ENCODE assay signal across 23 mouse cellular contexts in genomic region chr5:127365061-127365460, GRCm38 (mm10).
A peak's percentile ranks its signal among the peaks of the same experiment; 100 is the strongest.
DNase-seq lines count a peak whose midpoint lies in the region; ATAC-seq and TF ChIP-seq lines count a peak whose summit lies in the region.
"Had no signal": no experiment of that assay in that cellular context is flagged by ENCODE, and none has a peak within 500 bp of the region (broad histone marks: within the 10 kb centered on the region; RNA-seq: fewer than 3 reads in every experiment).

No protein-coding gene starts in this region.

- no peaks in the 10 kb centered on the region for H3K27me3 ChIP-seq in kidney, postnatal 0 days (ENCODE audit: insufficient read depth, low read length)
- H3K27me3 ChIP-seq in midbrain, postnatal 0 days (ENCODE audit: insufficient read depth, low read length): no peaks in the 10 kb centered on the region
- H3K27me3 ChIP-seq in midbrain, embryonic 11.5 days (ENCODE audit: control insufficient read depth, insufficient read depth, low read length): no peaks in the 10 kb centered on the region
- H3K27me3 ChIP-seq: CH12.LX; heart, embryonic 13.5 days; hindbrain, embryonic 15.5 days; liver, embryonic 12.5 days; lung, embryonic 15.5 days had no signal

- peak; percentile 42 to 65 for DNase-seq in cerebellum, postnatal 10 days
- no peak for DNase-seq in cerebellum, adult 11-12 months
- DNase-seq in kidney, postnatal 0 days (ENCODE audit: low spot score): no peak
- DNase-seq in kidney, adult 8-10 months: no peak
- DNase-seq in midbrain, postnatal 0 days (ENCODE audit: low spot score): no peak
- DNase-seq in midbrain, embryonic 11.5 days (ENCODE audit: low spot score, missing footprints): no peak
- no peak for DNase-seq in frontal cortex, postnatal 14 days (ENCODE audit: low spot score in 2 of 2)
- DNase-seq: cerebellum, adult 9-10 months; heart, adult 11 months; heart, postnatal 36 days; kidney, adult 11 months; kidney, postnatal 25 days; midbrain, embryonic 14.5 days; right cerebral cortex, postnatal 14 days; spleen, adult 18-20 months; thymus, postnatal 36 days had no signal

- H3K4me2 ChIP-seq in kidney, postnatal 0 days (ENCODE audit: low read length): no peak overlapping the region
- H3K4me2 ChIP-seq in midbrain, postnatal 0 days (ENCODE audit: low read depth, low read length, poor library complexity, severe bottlenecking): no peak overlapping the region
- no peak overlapping the region for H3K4me2 ChIP-seq in midbrain, embryonic 11.5 days
- H3K4me2 ChIP-seq: heart, embryonic 13.5 days; hindbrain, embryonic 15.5 days; liver, embryonic 12.5 days; lung, embryonic 15.5 days had no signal

- no peak overlapping the region for H3K4me3 ChIP-seq in kidney, postnatal 0 days (replicated peaks; ENCODE audit: low read depth, low read length)
- no peak overlapping the region for H3K4me3 ChIP-seq in midbrain, postnatal 0 days (ENCODE audit: low read depth, low read length)
- H3K4me3 ChIP-seq in midbrain, embryonic 11.5 days (ENCODE audit: low read depth, low read length): no peak overlapping the region
- H3K4me3 ChIP-seq: heart, embryonic 13.5 days; hindbrain, embryonic 15.5 days; liver, embryonic 12.5 days; lung, embryonic 15.5 days; myocyte had no signal

- H3K4me1 ChIP-seq in kidney, postnatal 0 days (replicated peaks; ENCODE audit: insufficient read depth, low read length): no peaks in the 10 kb centered on the region
- H3K4me1 ChIP-seq in midbrain, postnatal 0 days (ENCODE audit: insufficient read depth, low read length): no peaks in the 10 kb centered on the region
- H3K4me1 ChIP-seq in midbrain, embryonic 11.5 days (ENCODE audit: control insufficient read depth, insufficient read depth, low read length): peaks cover 2% of the 10 kb centered on the region; the same call in 1 of the 2 replicates
- H3K4me1 ChIP-seq: heart, embryonic 13.5 days; liver, embryonic 12.5 days had no signal

- H3K27ac ChIP-seq in kidney, postnatal 0 days: no peak overlapping the region
- no peak overlapping the region for H3K27ac ChIP-seq in midbrain, postnatal 0 days (ENCODE audit: low read depth, low read length)
- H3K27ac ChIP-seq in midbrain, embryonic 11.5 days (ENCODE audit: low read depth, low read length): no peak overlapping the region
- H3K27ac ChIP-seq: heart, embryonic 13.5 days; hindbrain, embryonic 15.5 days; liver, embryonic 12.5 days; lung, embryonic 15.5 days had no signal

- no peaks in the 10 kb centered on the region for H3K9me3 ChIP-seq in kidney, postnatal 0 days (replicated peaks; ENCODE audit: low read length)
- H3K9me3 ChIP-seq in midbrain, postnatal 0 days (ENCODE audit: low read length): no peaks in the 10 kb centered on the region
- no peaks in the 10 kb centered on the region for H3K9me3 ChIP-seq in midbrain, embryonic 11.5 days (ENCODE audit: control insufficient read depth, low read length)
- H3K9me3 ChIP-seq: hindbrain, embryonic 15.5 days; lung, embryonic 15.5 days had no signal

- ATAC-seq in kidney, postnatal 0 days (replicated peaks; ENCODE audit: low FRiP score, low read depth): no peak
- ATAC-seq in midbrain, postnatal 0 days (ENCODE audit: low FRiP score): no peak
- ATAC-seq in midbrain, embryonic 11.5 days (ENCODE audit: low FRiP score): no peak
- ATAC-seq: forebrain, embryonic 16.5 days; liver, embryonic 12.5 days had no signal

- peak; percentile 47; the same call in 1 of the 2 replicates for TF ChIP-seq CTCF in kidney, postnatal 0 days (IDR thresholded peaks at IDR 0.05; ENCODE audit: low read depth)
- peak; percentile 33; the same call in 1 of the 2 replicates for TF ChIP-seq CTCF in midbrain, postnatal 0 days (IDR thresholded peaks at IDR 0.05)

- WGBS in kidney, postnatal 0 days: 19% methylated on average over 1 of the region's 1 CpGs
- WGBS in midbrain, postnatal 0 days: 42% methylated on average over 1 of the region's 1 CpGs
- 15% methylated on average over 1 of the region's 1 CpGs for WGBS in midbrain, embryonic 11.5 days

- H3K9ac ChIP-seq in kidney, postnatal 0 days (ENCODE audit: low read depth, low read length): no peak overlapping the region
- no peak overlapping the region for H3K9ac ChIP-seq in midbrain, postnatal 0 days (replicated peaks; ENCODE audit: low read length, poor library complexity, severe bottlenecking)
- no peak overlapping the region for H3K9ac ChIP-seq in midbrain, embryonic 11.5 days (ENCODE audit: low read length)
- H3K9ac ChIP-seq: heart, embryonic 13.5 days; hindbrain, embryonic 15.5 days; liver, embryonic 12.5 days; lung, embryonic 15.5 days had no signal

- no peaks in the 10 kb centered on the region for H3K36me3 ChIP-seq in kidney, postnatal 0 days (ENCODE audit: insufficient read depth, low read length)
- no peaks in the 10 kb centered on the region for H3K36me3 ChIP-seq in midbrain, postnatal 0 days (ENCODE audit: insufficient read depth, low read length)
- H3K36me3 ChIP-seq in midbrain, embryonic 11.5 days (ENCODE audit: control insufficient read depth, insufficient read depth, low read length): no peaks in the 10 kb centered on the region
- H3K36me3 ChIP-seq: heart, embryonic 13.5 days; hindbrain, embryonic 15.5 days; liver, embryonic 12.5 days had no signal

Comparison
In these comparisons a context has a peak if more than half of its experiments do, and no peak if none do; other contexts are left out.
1. DNase-seq: peak in cerebellum, postnatal 10 days (2 of 2); none in cerebellum, adult 11-12 months (single experiment), kidney, postnatal 0 days (single experiment), kidney, adult 8-10 months (0 of 2), midbrain, postnatal 0 days (single experiment), midbrain, embryonic 11.5 days (single experiment) and frontal cortex, postnatal 14 days (0 of 2).